Mouse (Mus musculus) testis, adult 2 months (tissue): ENCODE data around the gene Mylk4.

Experiments used
- CTCF ChIP-seq: fragments of 200-500 bp; IDR thresholded peaks from 2 replicates; pipeline ENCODE4 v1.5.1; 2012; ENCODE audit warnings: low read depth, mild to moderate bottlenecking, inconsistent platforms, low read length, moderate library complexity; ENCODE audit not compliant: control insufficient read depth, insufficient read depth, insufficient replicate concordance
- POLR2A ChIP-seq: fragments of 200-500 bp; IDR thresholded peaks from 2 replicates; pipeline ENCODE4 v1.6.1; 2012; ENCODE audit warnings: low read depth, mild to moderate bottlenecking, inconsistent platforms, low read length, moderate library complexity; ENCODE audit not compliant: control insufficient read depth

GRCm38 (mm10) chr13:32719284-32719683 lies 64.5 kb downstream of the Mylk4 start:
- TF ChIP-seq POLR2A (no peak), CTCF (no peak)
